ENCODE assay signal across 34 mouse cellular contexts in genomic region chr2:141212291-141212690, GRCm38 (mm10).
"Had no signal": no experiment of that assay in that cellular context is flagged by ENCODE, and none has a peak within 500 bp of the region (broad histone marks: within the 10 kb centered on the region; RNA-seq: fewer than 3 reads in every experiment).

No protein-coding gene starts in this region.

- H3K9me3 ChIP-seq: heart, embryonic 12.5 days; heart, embryonic 13.5 days; heart, embryonic 15.5 days; hindbrain, embryonic 10.5 days; hindbrain, embryonic 12.5 days; hindbrain, embryonic 13.5 days; hindbrain, embryonic 15.5 days; intestine, embryonic 15.5 days; kidney, embryonic 15.5 days had no signal

- H3K27ac ChIP-seq: heart, embryonic 13.5 days; heart, embryonic 15.5 days; hindbrain, embryonic 10.5 days; hindbrain, embryonic 12.5 days; hindbrain, embryonic 13.5 days; hindbrain, embryonic 14.5 days; hindbrain, embryonic 15.5 days; hindbrain, postnatal 0 days; intestine, embryonic 15.5 days; kidney, embryonic 15.5 days; kidney, postnatal 0 days; layer of hippocampus, adult 2 months; left cerebral cortex, adult 2 months had no signal

- H3K4me1 ChIP-seq: heart, embryonic 12.5 days; heart, embryonic 13.5 days; heart, embryonic 15.5 days; hindbrain, embryonic 10.5 days; hindbrain, embryonic 12.5 days; hindbrain, embryonic 13.5 days; hindbrain, embryonic 15.5 days; intestine, embryonic 15.5 days; kidney, embryonic 15.5 days had no signal

- H3K36me3 ChIP-seq: heart, embryonic 12.5 days; heart, embryonic 13.5 days; heart, embryonic 15.5 days; hindbrain, embryonic 10.5 days; hindbrain, embryonic 12.5 days; hindbrain, embryonic 13.5 days; hindbrain, embryonic 15.5 days; intestine, embryonic 15.5 days; kidney, embryonic 15.5 days had no signal

- H3K4me3 ChIP-seq: heart, embryonic 12.5 days; heart, embryonic 13.5 days; heart, embryonic 15.5 days; hindbrain, embryonic 10.5 days; hindbrain, embryonic 12.5 days; hindbrain, embryonic 13.5 days; hindbrain, embryonic 15.5 days; intestine, embryonic 15.5 days; kidney, embryonic 15.5 days; layer of hippocampus, adult 2 months; left cerebral cortex, adult 2 months had no signal

- H3K27me3 ChIP-seq: heart, embryonic 12.5 days; heart, embryonic 13.5 days; heart, embryonic 15.5 days; hindbrain, embryonic 12.5 days; hindbrain, embryonic 13.5 days; hindbrain, embryonic 15.5 days; intestine, embryonic 15.5 days; kidney, embryonic 15.5 days had no signal

- ATAC-seq: hindbrain, embryonic 16.5 days; hindbrain, postnatal 0 days; inflammation-experienced regulatory T-cells, adult 6 months; intestine, embryonic 15.5 days; intestine, embryonic 16.5 days; intestine, postnatal 0 days had no signal

- DNase-seq: heart, postnatal 10 days; heart, postnatal 14 days; heart, postnatal 36 days; heart, postnatal 4 days; kidney, adult 11 months; kidney, adult 18-20 months; kidney, adult 2 months; kidney, adult 8-10 months; kidney, adult 9 months; kidney, postnatal 10 days; kidney, postnatal 14 days; kidney, postnatal 25 days; kidney, postnatal 36 days; kidney, postnatal 4 days; layer of hippocampus, adult 9-11 months; layer of hippocampus, postnatal 36 days had no signal
